Mouse (Mus musculus) spleen, postnatal 14 days (tissue): ENCODE measurements at regions not wholly inside any gene's neighbourhood (a gene's known extent, or its start where the extent isn't known, plus 50 kb on each side); places are given as distances from the start of the nearest gene placed in this dataset.

Experiments used
- DNase-seq, 2 experiments: peaks; one replicate each; pipeline ENCODE4 v3.0.0; 2021 to 2022; ENCODE audit warnings: low spot score in 2 of 2

- DNase-seq = no peak
Observed at GRCm38 (mm10) chr4:56264626-56265025, 475.2 kb upstream of the Gm26657 start.

- DNase-seq = no peak
Observed at GRCm38 (mm10) chr4:56263822-56264221, 476.0 kb upstream of the Gm26657 start.

- no peak for DNase-seq
Observed at GRCm38 (mm10) chr4:56262589-56262988, 477.3 kb upstream of the Gm26657 start.

- no peak for DNase-seq
Observed at GRCm38 (mm10) chr4:56261992-56262391, 477.9 kb upstream of the Gm26657 start.

GRCm38 (mm10) chr4:56252375-56252774 is 487.5 kb upstream of the Gm26657 start:
- DNase-seq = no peak

- DNase-seq = no peak
Observed at GRCm38 (mm10) chr4:56251766-56252165, 488.1 kb upstream of the Gm26657 start.

GRCm38 (mm10) chr4:56250611-56251010 is 489.3 kb upstream of the Gm26657 start:
- DNase-seq = no peak

GRCm38 (mm10) chr4:56243863-56244262 is 496.0 kb upstream of the Gm26657 start:
- DNase-seq = no peak

GRCm38 (mm10) chr4:56238496-56239488 is 501.1 kb upstream of the Gm26657 start:
- DNase-seq = no peak

GRCm38 (mm10) chr4:56231414-56231813 is 508.5 kb upstream of the Gm26657 start:
- no peak for DNase-seq

GRCm38 (mm10) chr4:56230451-56230850 is 509.4 kb upstream of the Gm26657 start:
- no peak for DNase-seq

- DNase-seq = no peak
Observed at GRCm38 (mm10) chr4:56226493-56226892, 513.4 kb upstream of the Gm26657 start.

- no peak for DNase-seq
Observed at GRCm38 (mm10) chr4:56224542-56224941, 515.3 kb upstream of the Gm26657 start.

GRCm38 (mm10) chr4:56222023-56222776 is 517.7 kb upstream of the Gm26657 start:
- DNase-seq = peak; percentile 35 to 53

- DNase-seq = no peak
Observed at GRCm38 (mm10) chr4:56220531-56220930, 519.3 kb upstream of the Gm26657 start.

- DNase-seq = no peak
Observed at GRCm38 (mm10) chr4:56209499-56209898, 530.4 kb upstream of the Gm26657 start.

- no peak for DNase-seq
Observed at GRCm38 (mm10) chr4:56207726-56208125, 532.1 kb upstream of the Gm26657 start.

- DNase-seq = no peak
Observed at GRCm38 (mm10) chr4:56205069-56205468, 534.8 kb upstream of the Gm26657 start.

GRCm38 (mm10) chr4:56193365-56193764 is 546.5 kb upstream of the Gm26657 start:
- DNase-seq = no peak

- DNase-seq = no peak
Observed at GRCm38 (mm10) chr4:56192516-56192915, 547.4 kb upstream of the Gm26657 start.

- no peak for DNase-seq
Observed at GRCm38 (mm10) chr4:56179566-56179965, 560.3 kb upstream of the Gm26657 start.

- DNase-seq = no peak
Observed at GRCm38 (mm10) chr4:56178844-56179481, 560.9 kb upstream of the Gm26657 start.
